Mouse (Mus musculus): ENCODE results near the gene Chst15.
A peak's percentile ranks its signal among the peaks of the same experiment; 100 is the strongest.

The Chst15 gene

DNA sequence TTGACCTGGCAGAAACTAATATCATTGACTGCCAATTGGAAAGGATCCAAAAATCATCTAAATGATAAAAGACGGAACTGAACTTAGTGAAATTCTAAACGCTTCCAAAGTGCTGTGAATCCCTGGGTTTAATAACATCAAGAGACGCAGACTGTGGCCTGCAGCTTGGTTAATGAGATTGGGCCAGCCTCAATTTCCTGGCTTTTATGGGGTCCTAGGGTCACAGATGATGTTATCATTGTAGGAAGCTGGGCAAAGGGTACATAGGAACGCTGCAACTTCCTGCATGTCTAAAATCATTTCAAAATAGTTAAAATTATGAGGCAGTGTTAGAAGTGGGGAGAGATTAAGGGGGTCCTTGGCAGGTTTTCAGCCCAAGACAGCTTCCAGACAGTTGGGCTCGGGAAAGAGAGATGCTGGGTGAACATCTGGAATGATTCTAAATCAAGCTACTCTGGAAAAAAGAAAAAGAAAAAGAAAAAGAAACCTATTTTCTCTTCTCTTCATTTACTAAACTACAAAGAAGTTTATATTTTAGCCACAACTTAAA lies 17.3 kb downstream of the Chst15 start:
- DNase-seq: no peak

DNA sequence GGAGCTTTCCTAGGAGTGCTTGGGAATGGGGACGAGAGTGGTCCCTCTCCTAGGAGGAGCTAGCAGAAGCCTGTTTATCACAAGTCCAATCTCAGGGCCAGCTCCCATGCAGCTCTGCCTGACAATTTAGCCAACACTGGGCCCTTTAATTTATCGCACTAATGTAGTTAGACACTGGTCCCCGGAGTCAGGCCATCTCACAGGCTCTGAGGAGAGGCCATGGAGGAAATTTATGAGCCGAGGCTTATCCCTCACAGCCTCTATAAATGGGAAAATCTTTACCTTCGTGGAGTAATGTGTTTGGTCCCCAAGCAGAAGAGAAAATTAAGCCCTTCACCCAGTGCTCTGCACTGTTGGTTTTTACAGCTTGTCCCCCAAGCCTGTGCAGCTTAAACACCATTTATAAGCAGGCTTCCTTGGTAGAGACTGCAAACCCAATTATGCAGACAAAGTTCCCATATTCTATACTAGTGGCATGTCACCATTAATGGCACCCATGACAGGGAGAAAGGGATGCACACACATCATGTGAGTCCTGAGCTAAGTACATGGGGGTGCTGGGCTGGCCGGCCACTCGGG lies 18.5 kb downstream of the Chst15 start:
- DNase-seq: no peak

DNA sequence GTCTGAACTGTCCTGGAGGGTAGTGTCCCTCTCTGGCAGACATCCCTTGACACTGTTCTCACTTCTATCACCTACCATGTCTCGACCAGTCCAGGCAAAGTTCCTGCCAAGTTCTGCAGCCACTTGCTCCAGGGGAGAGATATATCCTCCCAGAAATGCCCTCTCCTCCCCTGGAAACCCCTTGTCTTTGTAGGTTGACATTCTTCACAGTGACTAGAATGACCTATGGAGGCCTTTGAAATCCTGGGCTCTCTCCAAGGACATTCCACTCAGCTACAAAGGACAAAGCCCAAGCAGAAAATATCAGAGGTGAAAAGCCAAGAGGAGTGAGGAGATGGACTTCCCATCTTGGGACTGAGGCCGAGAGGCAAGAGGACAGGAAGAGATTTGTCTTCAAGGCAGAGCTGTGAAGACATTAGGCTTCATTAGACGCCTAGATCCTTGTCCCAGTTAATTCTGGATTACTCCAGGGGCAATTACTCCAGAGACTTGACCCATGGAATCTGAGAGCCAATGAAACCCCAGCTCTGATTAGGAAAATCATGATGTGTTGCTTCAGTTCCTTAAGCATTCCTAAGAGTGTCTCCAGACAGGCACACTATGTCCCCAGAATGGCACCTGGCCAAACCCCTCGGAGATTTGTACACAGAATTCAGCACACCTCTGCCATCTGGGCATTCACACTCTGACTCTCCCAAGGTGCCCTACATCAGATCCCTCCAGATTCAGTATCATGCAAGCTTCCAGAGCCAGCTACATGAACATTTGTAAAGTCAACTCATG lies 20.2 kb downstream of the Chst15 start:
- DNase-seq: no peak

GRCm38 (mm10) chr7:132296132-132296531 lies 20.9 kb downstream of the Chst15 start:
- peak; percentile 79 to 82 for DNase-seq

DNA sequence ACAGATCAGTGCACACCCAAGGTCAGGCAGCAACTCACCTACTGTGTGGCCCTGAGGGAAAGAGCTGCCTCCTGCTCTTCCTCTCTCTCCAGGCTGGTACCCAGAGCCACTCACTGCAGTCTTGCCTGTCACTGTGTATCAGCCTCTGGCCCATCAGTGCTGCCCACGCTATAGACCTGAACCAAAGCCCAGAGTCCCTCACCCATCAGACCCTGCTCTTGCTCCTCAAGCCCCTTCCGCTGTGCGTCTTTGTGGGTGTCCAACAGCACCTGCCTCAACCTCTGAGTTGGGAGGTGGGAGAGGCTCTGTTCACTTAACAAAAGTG lies 29.7 kb downstream of the Chst15 start:
- DNase-seq: peak; percentile 68 to 73

DNA sequence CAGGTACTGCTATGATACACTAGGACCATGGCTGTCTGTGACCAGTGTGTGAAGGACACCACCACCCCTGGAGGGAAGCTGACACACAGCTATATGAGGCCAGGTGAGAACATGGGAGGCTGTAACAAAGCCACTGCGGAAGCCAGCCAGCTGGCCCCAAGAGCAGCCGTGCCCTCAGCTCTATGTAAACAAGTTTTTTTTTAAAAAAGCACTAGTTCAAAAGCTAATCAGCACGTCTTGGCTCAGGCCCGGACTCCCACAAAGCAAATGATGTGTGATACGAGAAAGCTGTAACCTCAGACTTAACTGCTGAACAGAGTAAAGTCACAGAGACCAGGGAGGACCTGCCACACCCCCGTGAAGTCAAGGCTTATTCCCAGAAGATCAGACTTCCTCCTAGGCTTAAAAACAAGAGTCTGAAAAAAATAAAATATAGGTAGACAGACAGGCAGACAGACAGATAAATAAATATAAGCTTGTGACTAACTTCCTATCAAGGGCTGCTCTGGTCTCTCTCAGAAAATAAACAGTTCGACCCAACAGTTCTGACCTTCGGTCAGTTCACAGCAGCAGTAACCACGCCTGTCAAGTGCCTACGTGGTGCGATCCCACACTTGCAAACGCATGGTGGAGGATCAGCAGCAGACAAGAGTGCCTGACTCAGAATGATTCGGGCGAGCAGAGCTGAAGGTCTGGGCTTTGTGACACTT lies 30.2 kb downstream of the Chst15 start:
- DNase-seq: peak; percentile 43 to 61

DNA sequence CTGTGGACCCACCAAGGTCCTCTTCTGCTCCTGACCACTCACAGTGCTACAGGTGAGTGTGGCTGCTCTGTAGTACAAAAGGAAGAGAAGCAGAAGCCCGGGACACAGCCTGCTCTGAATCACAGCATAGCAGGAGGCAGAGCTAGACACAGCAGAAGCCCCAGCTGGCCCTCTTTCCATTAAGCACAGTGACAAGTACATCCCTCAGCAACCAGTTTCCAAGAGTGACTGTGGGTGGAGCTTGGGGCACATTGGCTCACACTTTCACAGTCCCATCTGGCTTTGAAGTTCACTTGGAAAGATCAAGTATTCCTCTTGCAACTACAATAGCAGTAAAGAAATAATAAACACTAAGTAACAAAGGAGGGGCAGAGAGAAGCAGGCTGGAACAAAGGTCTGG lies 32.2 kb downstream of the Chst15 start:
- DNase-seq: peak in 1 of 2 experiments; percentile 64

- DNase-seq: no peak
Observed at GRCm38 (mm10) chr7:132284048-132284737, 32.8 kb downstream of the Chst15 start.

DNA sequence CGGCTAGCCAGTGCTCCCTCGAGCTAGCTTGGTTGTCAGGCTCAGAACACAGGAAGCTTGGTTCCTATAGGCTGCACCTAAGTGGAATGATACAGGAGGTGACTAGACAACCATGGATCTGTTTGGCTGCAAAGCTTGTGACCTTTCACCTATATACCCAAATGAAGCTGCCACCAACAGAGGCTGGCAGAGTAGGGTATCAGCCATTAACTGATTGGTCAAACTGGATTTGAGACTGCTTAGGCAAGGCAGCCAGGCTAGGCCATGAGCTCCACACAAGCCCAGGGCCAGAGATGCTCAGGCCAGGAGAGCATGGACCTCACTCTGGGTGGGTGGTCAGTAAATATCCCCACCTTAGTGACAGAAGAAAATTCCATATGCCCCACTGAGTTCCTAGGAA lies 34.5 kb downstream of the Chst15 start:
- DNase-seq: no peak

DNA sequence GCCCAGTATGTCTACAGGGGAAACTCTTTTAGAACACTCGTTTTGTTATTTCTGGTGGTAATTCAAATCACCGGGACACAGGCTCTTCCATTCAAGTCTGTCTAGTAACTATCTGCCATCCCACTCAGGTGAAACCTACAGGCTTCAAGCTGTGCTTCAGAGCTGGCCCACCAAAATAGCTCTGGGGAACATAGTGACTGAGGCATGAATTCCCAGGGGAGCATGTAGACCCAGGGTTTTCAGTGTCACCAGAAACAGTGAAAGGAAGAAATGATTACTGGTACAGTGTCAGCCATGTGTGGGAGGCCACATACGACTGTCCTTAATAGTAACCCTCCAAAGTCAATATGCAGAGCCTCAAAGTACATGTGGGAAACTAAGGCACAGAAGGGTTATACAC lies 34.9 kb downstream of the Chst15 start:
- DNase-seq: no peak

DNA sequence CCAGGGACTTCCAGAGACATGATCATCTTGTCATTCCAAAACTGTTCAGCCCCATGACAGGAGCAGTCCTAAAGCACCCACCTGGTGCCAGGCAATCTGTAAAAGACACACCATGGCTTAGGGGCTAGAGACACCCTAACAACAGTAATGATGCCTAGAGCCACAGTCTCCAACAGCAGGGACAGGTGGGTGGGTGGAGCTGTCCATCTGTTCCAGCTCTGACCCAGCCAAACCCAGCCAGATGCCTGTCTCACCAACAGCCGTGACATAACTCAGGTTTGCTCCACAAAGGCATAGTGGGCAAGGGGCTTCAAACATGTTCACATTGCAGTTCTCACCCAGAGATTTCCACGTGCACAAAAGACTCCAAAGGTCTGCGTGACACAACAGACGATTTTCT lies 35.3 kb downstream of the Chst15 start:
- DNase-seq: peak; percentile 84 to 88

- DNase-seq: no peak
Observed at GRCm38 (mm10) chr7:132278658-132279057, 38.4 kb downstream of the Chst15 start.

DNA sequence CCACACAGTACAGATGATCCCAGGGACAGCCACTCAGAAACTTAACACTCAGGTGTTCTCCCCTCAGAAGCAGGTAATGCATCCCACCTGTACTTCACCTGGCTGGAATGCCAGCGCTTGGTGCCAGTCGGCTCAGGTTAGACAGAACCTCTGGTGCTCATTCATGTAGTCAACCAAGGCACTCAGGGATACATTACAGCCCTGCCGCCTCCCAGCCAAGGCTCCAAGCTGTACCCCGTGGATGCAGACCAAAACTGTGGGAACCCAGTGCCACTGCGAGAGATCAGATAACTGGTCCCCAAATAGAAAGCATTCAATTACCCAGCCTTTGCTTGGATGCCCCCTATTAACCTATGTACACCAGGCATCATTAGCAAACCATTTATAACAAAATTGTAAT lies 40.7 kb downstream of the Chst15 start:
- DNase-seq: no peak

DNA sequence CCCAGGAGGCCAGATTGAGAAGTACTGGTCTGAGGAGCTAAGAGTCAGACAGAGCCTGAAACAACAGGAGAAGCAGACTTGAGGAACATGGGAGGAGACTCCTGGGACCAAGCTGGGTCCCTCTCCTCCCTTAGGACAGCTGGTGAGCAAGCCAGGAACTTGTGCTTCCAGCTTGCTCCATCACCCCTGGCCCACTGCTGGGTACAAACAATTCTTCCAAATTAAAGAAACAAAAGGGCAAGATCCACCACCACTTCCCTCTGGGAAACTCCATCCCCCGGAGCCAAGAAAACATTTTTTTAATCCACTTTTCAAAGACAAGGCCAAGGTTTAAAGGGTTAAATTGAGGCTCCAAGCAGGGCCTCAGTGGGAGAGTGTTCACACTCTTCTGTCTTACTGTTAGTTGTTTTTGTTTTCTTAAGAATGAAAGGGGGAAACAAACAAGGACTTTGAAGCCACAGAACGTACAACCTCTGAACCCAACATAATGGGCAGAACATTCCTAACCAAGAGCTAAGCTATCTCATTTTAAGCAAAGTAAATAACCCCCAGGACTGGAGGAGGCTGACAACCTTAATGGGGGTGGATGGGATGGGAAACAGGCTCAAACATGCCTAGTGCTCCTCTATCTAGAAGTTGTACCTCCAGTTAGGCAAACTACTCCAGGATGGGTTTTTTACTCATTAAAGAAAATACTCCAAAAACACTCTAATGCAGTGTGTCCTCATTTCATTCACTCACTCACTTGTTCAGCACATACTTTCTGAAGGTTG lies 43.1 kb downstream of the Chst15 start:
- DNase-seq: no peak

DNA sequence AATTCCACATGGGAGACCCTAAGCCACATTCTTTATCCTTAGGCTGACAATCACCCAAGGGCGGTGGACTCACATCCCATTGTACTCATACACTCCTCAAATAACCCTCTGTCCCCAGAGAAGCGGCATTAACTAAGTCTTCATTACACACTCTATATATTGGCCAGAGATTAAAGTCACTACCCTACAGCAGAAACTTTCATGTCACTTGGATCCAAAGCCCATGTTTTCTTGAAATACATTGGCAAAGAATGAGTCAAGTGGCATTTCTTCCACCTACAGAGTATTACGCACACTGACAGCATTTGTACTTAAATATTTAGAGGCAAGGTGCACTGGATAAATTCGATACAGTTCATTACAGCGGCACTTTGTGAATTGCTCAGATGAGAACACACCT lies 44.0 kb downstream of the Chst15 start:
- no peak for DNase-seq

- no peak for DNase-seq
Observed at GRCm38 (mm10) chr7:132270364-132270763, 46.7 kb downstream of the Chst15 start.

- no peak for DNase-seq
Observed at GRCm38 (mm10) chr7:132269661-132270060, 47.4 kb downstream of the Chst15 start.

DNA sequence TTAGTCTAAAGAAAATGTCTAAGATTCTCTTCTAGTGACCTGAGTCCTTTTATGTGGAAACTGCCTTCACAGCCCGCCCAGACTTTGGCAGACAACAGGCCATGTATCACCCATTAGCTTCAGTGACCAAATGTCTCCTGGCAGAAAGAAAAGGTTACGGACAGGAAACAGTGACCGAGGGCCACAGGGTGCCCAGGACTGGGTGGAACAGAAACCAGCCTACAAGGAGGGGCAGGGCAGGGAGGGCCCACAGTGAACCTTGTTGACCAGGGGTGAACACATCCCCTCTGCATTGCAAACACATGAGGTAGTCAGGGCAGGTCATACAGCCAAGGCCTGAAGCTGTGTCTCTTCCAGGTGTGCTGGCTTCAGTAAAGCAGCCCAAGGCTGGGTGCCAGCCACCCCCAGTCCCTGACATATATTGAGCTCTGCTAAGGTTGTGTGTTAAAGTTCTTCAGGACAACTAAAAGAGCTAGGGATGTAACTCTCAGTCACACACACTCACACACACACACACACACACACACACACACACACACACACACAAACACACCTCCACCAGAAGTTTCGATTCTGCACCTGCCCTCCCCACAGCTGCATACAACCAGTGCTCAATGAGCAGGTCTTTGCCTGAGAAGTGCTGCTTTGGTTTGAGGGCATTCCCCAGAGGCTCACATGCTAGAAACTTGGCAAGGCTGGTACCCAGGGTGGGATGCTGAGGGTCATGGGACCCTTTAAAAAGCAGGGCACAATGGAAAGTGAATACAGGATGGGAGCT lies 49.1 kb downstream of the Chst15 start:
- no peak for DNase-seq

GRCm38 (mm10) chr7:132264763-132265162 lies 52.3 kb downstream of the Chst15 start:
- DNase-seq: peak in 1 of 2 experiments; percentile 57

DNA sequence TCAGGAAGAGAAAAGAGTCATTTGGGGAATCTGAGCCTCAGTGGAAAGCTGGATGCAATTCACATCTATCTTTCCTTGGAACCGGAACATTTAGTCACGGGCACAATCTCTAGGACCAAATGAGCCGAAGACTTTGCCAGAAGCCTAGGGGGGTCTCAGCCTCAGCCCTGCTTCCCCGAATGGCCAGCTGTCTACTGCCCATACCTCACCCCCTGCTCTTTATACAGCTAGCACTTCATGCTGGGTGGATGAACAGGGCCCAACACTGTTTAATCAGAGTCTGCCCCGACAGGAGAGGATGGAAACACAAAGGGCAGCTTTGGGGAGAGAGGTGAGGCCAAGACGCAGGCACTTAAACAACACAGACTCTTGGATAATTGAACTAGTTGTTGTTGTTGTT lies 53.8 kb downstream of the Chst15 start:
- peak; percentile 82 to 90 for DNase-seq

DNA sequence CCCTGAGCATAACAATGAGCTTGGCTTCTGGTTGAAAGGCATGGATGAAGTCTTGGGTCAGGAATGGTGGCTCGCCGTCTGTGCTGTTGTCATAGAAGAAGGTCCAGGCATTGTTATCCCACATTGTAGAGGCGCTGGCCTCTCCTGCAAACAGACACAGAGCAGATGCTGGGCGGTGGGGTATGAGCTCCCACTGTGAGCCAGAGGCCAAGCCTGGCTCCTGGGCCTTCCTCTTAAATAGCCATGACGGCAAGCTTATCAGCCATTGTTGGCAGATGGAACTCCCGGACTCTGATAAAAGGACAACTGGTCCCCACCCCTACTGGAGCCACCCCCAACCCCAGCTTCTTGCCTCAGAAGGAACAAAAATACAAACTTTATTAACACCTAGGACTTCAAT lies 54.3 kb downstream of the Chst15 start:
- DNase-seq: peak; percentile 68 to 82

DNA sequence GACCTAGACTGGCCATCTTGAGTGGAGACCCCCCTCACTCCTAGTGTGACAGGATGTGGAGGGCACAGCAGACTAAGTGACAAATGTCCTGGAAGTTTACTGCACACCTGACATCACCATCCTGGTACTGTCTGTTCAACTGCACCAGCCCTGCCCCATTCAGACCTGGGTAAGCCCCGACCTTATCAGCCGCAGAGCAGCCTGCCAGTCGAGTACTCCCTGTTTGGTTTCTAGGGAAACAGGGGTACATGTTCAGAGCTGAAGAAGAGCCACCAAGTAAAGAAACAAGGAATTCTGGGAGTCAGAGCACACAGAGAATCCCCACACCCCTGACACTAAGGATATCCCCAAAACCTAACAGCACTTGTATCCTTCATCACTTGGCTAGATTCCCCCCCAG lies 55.1 kb downstream of the Chst15 start:
- DNase-seq: no peak

All from cerebellum, postnatal 10 days (tissue).